Mouse (Mus musculus) cerebellum, adult 18-20 months (tissue): ENCODE measurements around the gene Trub2.
A peak's percentile ranks its signal among the peaks of the same experiment; 100 is the strongest.

Source experiments
- DNase-seq, 2 experiments: peaks; one replicate each; pipeline ENCODE4 v3.0.0; 2021

Gene Trub2

GRCm38 (mm10) chr2:29771611-29772461 lies 16.5 kb downstream of the Trub2 start:
- DNase-seq: no peak

GRCm38 (mm10) chr2:29770162-29770561 lies 18.1 kb downstream of the Trub2 start:
- DNase-seq: no peak

- no peak for DNase-seq
Observed at GRCm38 (mm10) chr2:29768901-29769300, 19.4 kb downstream of the Trub2 start.

GRCm38 (mm10) chr2:29767976-29768709 lies 20.2 kb downstream of the Trub2 start:
- DNase-seq: no peak

GRCm38 (mm10) chr2:29764831-29765230 lies 23.5 kb downstream of the Trub2 start:
- peak; percentile 67 to 71 for DNase-seq

GRCm38 (mm10) chr2:29755693-29756092 lies 32.6 kb downstream of the Trub2 start:
- no peak for DNase-seq

- no peak for DNase-seq
Observed at GRCm38 (mm10) chr2:29752397-29752796, 35.9 kb downstream of the Trub2 start.

- DNase-seq: no peak
Observed at GRCm38 (mm10) chr2:29751497-29751896, 36.8 kb downstream of the Trub2 start, which contains the start of gene Gm13420. Gm13420 (minus strand) TSS chr2:29751685.

GRCm38 (mm10) chr2:29748499-29748898 lies 39.8 kb downstream of the Trub2 start:
- no peak for DNase-seq

GRCm38 (mm10) chr2:29747852-29748251 lies 40.5 kb downstream of the Trub2 start:
- DNase-seq: peak; percentile 40 to 44

GRCm38 (mm10) chr2:29747188-29747782 lies 41.0 kb downstream of the Trub2 start:
- DNase-seq: peak; percentile 22 to 42

GRCm38 (mm10) chr2:29744256-29744655 lies 44.0 kb downstream of the Trub2 start:
- no peak for DNase-seq

- no peak for DNase-seq
Observed at GRCm38 (mm10) chr2:29741207-29741606, 47.1 kb downstream of the Trub2 start.

GRCm38 (mm10) chr2:29739368-29739767 lies 48.9 kb downstream of the Trub2 start:
- no peak for DNase-seq

- DNase-seq: no peak
Observed at GRCm38 (mm10) chr2:29738799-29739198, 49.5 kb downstream of the Trub2 start.

- DNase-seq: no peak
Observed at GRCm38 (mm10) chr2:29737209-29737925, 50.9 kb downstream of the Trub2 start.

GRCm38 (mm10) chr2:29735708-29736107 lies 52.6 kb downstream of the Trub2 start:
- DNase-seq: no peak

GRCm38 (mm10) chr2:29733348-29733747 lies 55.0 kb downstream of the Trub2 start:
- DNase-seq: no peak

GRCm38 (mm10) chr2:29732559-29732958 lies 55.7 kb downstream of the Trub2 start:
- DNase-seq: no peak

- DNase-seq: peak; percentile 66 to 70
Observed at GRCm38 (mm10) chr2:29731545-29731944, 56.8 kb downstream of the Trub2 start.

GRCm38 (mm10) chr2:29729500-29729899 lies 58.8 kb downstream of the Trub2 start:
- no peak for DNase-seq

- no peak for DNase-seq
Observed at GRCm38 (mm10) chr2:29724664-29725365, 63.5 kb downstream of the Trub2 start.
